Mouse (Mus musculus) liver, embryonic 14.5 days (tissue): ENCODE measurements around the gene Srgap1. TPM values are rescaled to one million over a fixed set of nuclear protein-coding genes. Genes with fewer than 3 reads are reported as not detected.

Source experiments
- ATAC-seq: fragments of 200-750 bp; cut with Nextera tagmentation; 2 replicates; pipeline ENCODE4 v1.8.0; 2017; ENCODE audit warnings: moderate number of reproducible peaks, mild to moderate bottlenecking, moderate library complexity; ENCODE audit not compliant: insufficient read depth
- DNase-seq, 3 experiments: peaks; one replicate each; pipeline ENCODE4 v3.0.0-alpha.2; 2012 to 2013; ENCODE audit warnings: low read depth in 3 of 3, low spot score in 3 of 3
- H3K27ac ChIP-seq: fragments of 300-500 bp; sonication (generic); 2 replicates; pipeline ENCODE4 v1.5.1; 2014; ENCODE audit warnings: moderate library complexity, mild to moderate bottlenecking, control low read depth, inconsistent platforms
- H3K27me3 ChIP-seq: fragments of 300-500 bp; sonication (generic); 2 replicates; pipeline ENCODE4 v1.6.1; 2014; ENCODE audit warnings: mild to moderate bottlenecking, low read length, moderate library complexity; ENCODE audit not compliant: control insufficient read depth, insufficient read depth
- H3K36me3 ChIP-seq: fragments of 300-500 bp; sonication (generic); replicated peaks from 2 replicates; pipeline ENCODE4 v1.6.1; 2014; ENCODE audit warnings: low read depth; ENCODE audit not compliant: control insufficient read depth, insufficient read depth
- H3K4me1 ChIP-seq, 2 experiments: fragments of 200-500 bp in 1 of 2; fragments of 300-500 bp in 1 of 2; sonication (generic) in 1 of 2; replicated peaks; 2 replicates each; pipeline ENCODE4 v1.6.1; 2012 to 2014; ENCODE audit warnings: antibody characterized with exemption in 1 of 2, inconsistent platforms in 1 of 2, low read length in 1 of 2; ENCODE audit not compliant: control insufficient read depth in 2 of 2, insufficient read depth in 2 of 2
- H3K4me2 ChIP-seq: fragments of 300-500 bp; sonication (generic); 2 replicates; pipeline ENCODE4 v1.6.1; 2014; ENCODE audit warnings: low read depth, mild to moderate bottlenecking, control low read depth, moderate library complexity
- H3K4me3 ChIP-seq, 2 experiments: fragments of 200-500 bp in 1 of 2; fragments of 300-500 bp in 1 of 2; sonication (generic) in 1 of 2; 2 replicates each; pipeline ENCODE4 v1.5.1; 2012 to 2014; ENCODE audit warnings: low read depth in 2 of 2, low read length in 2 of 2, mild to moderate bottlenecking in 2 of 2, control low read depth in 1 of 2, inconsistent platforms in 1 of 2, moderate library complexity in 1 of 2; ENCODE audit not compliant: insufficient read depth in 1 of 2
- H3K9ac ChIP-seq: fragments of 300-500 bp; sonication (generic); replicated peaks from 2 replicates; pipeline ENCODE4 v1.6.1; 2014; ENCODE audit warnings: mild to moderate bottlenecking, control low read depth, moderate library complexity
- H3K9me3 ChIP-seq: fragments of 300-500 bp; sonication (generic); 2 replicates; pipeline ENCODE4 v1.6.1; 2016; ENCODE audit warnings: low read length, mixed read lengths; ENCODE audit not compliant: control insufficient read depth
- CTCF ChIP-seq: IDR thresholded peaks from 2 replicates; pipeline ENCODE4 v1.5.1; 2016; ENCODE audit warnings: antibody characterized with exemption, low read depth, control low read depth
- EP300 ChIP-seq: IDR thresholded peaks from 2 replicates; pipeline ENCODE4 v1.6.1; 2016; ENCODE audit warnings: antibody characterized with exemption, low read depth
- WGBS: fragments of 180-500 bp; shearing (Covaris S2); extraction: QIAGEN DNeasy Blood & Tissue Kit; methylation state at CpG from one replicate; pipeline ENCODE4 v1.1.7; 2014; ENCODE audit not compliant: insufficient replicate concordance; 5-methylcytosine and 5-hydroxymethylcytosine counted together
- polyA plus RNA-seq, 2 experiments: library from polyadenylated mRNA; depleted of rRNA in 1 of 2; stranded (reverse) in 1 of 2; unstranded in 1 of 2; fragments of >200 nt; fragmentation: Nextera tagmentation in 1 of 2; extraction: Ambion mirVana in 1 of 2; gene quantifications; 2 replicates each; pipeline versions ENCODE4 v1.2.1 to v1.2.3; 2012 to 2014

Srgap1 gene
- polyA plus RNA-seq, 2 experiments: 0.66 to 0.79 TPM

GRCm38 (mm10) chr10:121737256-121737655 lies 309.9 kb downstream of the Srgap1 start:
- H3K9me3 ChIP-seq: no peaks in the 10 kb centered on the region
- no peak overlapping the region for H3K4me2 ChIP-seq
- H3K4me1 ChIP-seq: peaks cover 7 to 9% of the 10 kb centered on the region in 2 experiments; a peak in 3 of 4 replicates
- 71% methylated on average over 3 of the region's 3 CpGs for WGBS
- no peak overlapping the region for H3K9ac ChIP-seq
- H3K4me3 ChIP-seq: no peak overlapping the region
- ATAC-seq (no peak), DNase-seq (no peak)
- no peaks in the 10 kb centered on the region for H3K27me3 ChIP-seq
- TF ChIP-seq EP300: no peak
- TF ChIP-seq CTCF: no peak
- no peaks in the 10 kb centered on the region for H3K36me3 ChIP-seq
- H3K27ac ChIP-seq: no peak overlapping the region

- no peaks in the 10 kb centered on the region for H3K27me3 ChIP-seq
- H3K4me1 ChIP-seq: no peaks in the 10 kb centered on the region
- DNase-seq: no peak
- H3K36me3 ChIP-seq: no peaks in the 10 kb centered on the region
- TF ChIP-seq CTCF (no peak), EP300 (no peak)
- no peak overlapping the region for H3K4me3 ChIP-seq
- H3K27ac ChIP-seq: no peak overlapping the region
- H3K4me2 ChIP-seq: no peak overlapping the region
- no peaks in the 10 kb centered on the region for H3K9me3 ChIP-seq
- ATAC-seq: no peak
- H3K9ac ChIP-seq: no peak overlapping the region
- 77% methylated on average over 9 of the region's 9 CpGs for WGBS
These were observed 314.6 kb downstream of the Srgap1 start for GRCm38 (mm10) chr10:121732542-121732941.

- Histone ChIP-seq H3K36me3 (no peaks in the 10 kb centered on the region), H3K27ac (no peak overlapping the region), H3K4me3 (no peak overlapping the region), H3K9ac (no peak overlapping the region), H3K27me3 (no peaks in the 10 kb centered on the region), H3K9me3 (no peaks in the 10 kb centered on the region), H3K4me2 (no peak overlapping the region), H3K4me1 (no peaks in the 10 kb centered on the region)
- WGBS: 42% methylated on average over 8 of the region's 8 CpGs
- TF ChIP-seq CTCF (no peak), EP300 (no peak)
- no peak for ATAC-seq
- DNase-seq: no peak
These were observed 315.9 kb downstream of the Srgap1 start for GRCm38 (mm10) chr10:121731048-121731725.

Other genes with a start within 250 kb of the Srgap1 start
- 1.5 and 4.2 TPM in 2 replicates for gene Rxylt1, start 50.1 kb upstream of the Srgap1 start, polyA plus RNA-seq (2012; rRNA removed)
- gene Rxylt1, start 50.1 kb upstream of the Srgap1 start, polyA plus RNA-seq (2014; fragmentation: Nextera tagmentation; extraction: Ambion mirVana): 12.9 and 13.6 TPM in 2 replicates